Mouse (Mus musculus): ENCODE data around the gene Lmod1.
A peak's percentile ranks its signal among the peaks of the same experiment; 100 is the strongest.
"Not testable (repeated sequence)": the region's sequence is repeated elsewhere in the genome, so short reads cannot be mapped to it uniquely, and the experiment has no call there.

The Lmod1 gene

DNA sequence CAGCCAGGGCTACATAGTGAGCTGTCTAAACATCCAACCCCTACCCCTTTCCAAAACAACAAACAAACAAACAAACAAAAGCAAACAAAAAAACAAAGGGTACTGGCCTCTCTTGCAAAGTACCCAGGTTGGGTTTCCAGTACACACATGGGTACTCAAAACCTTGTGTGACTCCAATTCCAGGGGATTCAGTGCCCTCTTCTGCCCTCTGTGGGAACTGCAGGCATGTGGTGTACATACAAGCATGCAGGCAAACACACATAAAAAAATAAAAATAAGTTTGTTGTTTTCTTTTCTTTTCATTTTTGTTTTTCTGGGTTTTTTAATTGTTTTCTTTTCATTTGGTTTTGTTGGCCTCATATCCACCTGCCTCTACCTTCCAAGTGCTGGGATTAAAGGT is 37.5 kb downstream of the Lmod1 start:
- no peak for DNase-seq (ENCODE audit: low spot score in 2 of 2)

DNA sequence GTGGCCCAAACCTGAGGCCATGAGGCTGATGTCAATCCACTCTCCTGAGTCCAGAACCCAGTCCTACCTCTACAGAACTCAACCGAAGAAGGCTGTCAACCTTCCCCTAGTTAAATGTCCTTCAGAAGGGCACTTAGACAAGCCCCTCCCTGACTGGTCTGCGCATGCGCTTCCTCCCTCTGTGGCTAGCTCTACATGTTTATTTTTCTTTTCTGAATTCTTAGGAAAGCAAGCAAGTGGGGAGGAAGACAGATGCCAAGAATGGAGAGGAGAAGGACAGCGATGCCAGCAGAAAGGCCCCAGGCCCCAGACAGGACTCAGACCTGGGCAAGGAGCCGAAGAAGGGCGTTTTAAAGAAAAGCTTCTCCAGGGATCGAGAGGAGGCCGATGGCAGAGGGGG is 38.8 kb downstream of the Lmod1 start:
- DNase-seq (ENCODE audit: low spot score in 2 of 2), result no peak

DNA sequence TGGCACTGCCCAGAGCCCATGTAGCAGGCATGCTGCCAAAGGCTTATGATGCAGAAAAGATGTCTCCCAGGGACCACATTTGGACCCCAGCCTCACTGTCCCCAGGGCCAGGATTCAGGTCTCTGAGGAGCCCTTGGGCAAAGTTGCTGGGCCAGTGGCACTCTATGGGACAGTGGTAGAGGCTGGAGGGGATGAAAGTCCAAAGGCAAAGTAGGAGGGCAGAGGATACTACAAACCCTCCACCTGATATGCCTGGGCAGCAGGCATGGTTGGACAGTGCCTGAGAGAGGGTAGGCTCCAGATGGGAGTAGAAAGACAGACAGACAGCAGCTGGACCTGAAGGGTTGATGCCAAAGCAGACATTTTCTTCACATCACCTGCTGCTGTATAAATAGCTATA is 41.8 kb downstream of the Lmod1 start:
- no peak for DNase-seq (ENCODE audit: low spot score in 2 of 2)

DNA sequence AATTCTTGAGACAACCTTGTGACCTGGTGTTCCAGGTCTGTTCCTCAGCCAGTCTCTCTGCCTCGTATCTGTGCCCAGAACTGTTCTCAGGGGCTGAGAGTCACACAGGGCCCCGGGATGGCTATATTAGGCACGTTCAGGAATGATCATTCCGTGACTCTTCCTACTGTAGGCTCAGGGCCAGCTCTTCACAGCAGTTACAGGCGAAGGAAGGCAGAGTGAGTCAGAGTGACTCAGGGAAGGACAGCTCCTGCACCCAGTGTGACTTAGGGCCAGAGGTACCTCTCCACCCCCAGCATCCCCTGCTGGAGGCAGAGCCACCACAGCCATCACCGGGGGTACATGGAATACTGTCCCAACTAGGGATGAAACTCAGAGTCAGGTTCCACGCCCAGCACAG is 42.4 kb downstream of the Lmod1 start:
- no peak for DNase-seq (ENCODE audit: low spot score in 2 of 2)

DNA sequence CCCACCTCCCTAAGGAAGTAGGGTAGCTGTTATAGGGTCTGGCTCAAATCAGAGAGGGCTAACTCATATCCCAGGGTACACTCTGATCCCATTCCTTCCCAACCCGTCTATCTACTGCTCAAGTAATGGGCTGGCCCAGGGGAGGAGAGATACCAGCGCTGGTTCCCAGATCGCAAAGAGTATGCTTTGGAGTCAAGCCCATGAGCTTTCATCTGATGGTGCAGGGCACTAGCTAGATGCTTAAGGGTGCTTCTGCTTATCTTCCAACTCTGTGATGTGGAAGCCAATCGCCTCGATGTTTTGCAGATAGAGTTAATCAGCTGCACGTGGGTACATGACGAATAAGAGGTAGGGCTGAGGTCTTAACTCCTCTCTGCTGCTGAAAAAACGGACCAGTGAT is 43.0 kb downstream of the Lmod1 start:
- DNase-seq (ENCODE audit: low spot score in 2 of 2), result no peak

DNA sequence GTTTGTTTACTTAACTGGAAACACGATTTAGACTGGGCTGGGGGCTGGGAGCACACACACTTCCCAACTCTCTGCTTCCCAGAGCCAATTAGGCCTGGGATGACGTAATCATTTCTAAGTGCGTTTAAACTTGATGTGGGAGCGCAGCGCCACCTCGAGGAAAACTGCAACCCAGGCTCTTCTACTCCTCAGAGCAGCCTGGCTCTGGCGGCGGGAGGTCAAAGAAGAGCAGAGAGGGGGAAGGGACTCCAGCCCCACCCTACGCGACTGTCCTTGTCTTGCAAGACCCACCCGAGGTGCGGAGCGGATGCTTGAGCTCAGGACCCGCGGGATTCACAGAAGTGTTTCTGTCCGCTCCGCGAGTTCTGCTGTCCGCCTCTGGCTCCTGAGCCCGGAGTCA is 43.6 kb downstream of the Lmod1 start:
- peak; percentile 87 to 90 for DNase-seq (ENCODE audit: low spot score in 2 of 2)

DNA sequence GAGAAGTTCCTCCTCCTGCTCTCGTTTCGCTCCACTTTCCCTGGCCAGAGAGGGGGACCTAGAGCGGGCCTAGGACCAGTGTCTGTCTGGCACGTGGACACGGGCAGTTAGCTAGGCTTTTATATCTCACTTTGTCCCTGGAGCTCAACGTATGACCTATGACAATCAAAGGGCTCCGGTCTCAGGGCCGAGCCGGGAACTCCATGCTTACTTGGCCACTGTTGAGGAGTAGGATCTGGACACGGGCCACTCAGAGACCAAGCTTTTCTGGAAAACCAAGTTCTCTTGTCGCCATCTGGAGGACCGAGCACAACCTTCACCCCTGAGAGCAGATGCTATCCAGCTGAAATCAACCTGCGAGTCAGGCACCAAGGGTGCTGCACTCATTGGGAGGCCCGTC is 44.4 kb downstream of the Lmod1 start:
- no peak for DNase-seq (ENCODE audit: low spot score in 2 of 2)

DNA sequence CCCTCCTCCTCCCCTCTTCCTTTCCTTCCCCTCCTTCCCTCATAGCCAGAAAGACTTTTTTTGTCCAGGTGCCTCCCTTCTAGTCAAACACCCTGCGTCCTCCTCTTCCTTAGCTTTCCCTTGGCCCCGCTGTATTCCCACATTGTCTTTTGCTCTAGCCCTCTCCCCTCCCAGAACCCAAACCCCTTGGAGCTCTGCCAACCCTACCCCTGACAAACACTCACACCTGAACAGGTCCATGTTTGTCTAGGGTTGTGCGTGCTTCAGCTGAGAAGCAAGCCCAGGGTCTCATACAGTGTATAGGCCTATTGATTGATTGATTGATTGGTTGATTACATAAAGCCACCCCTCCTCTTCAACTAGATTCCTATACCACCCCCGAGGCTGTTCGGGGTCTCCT is 44.8 kb downstream of the Lmod1 start:
- DNase-seq (ENCODE audit: low spot score in 2 of 2), result no peak

DNA sequence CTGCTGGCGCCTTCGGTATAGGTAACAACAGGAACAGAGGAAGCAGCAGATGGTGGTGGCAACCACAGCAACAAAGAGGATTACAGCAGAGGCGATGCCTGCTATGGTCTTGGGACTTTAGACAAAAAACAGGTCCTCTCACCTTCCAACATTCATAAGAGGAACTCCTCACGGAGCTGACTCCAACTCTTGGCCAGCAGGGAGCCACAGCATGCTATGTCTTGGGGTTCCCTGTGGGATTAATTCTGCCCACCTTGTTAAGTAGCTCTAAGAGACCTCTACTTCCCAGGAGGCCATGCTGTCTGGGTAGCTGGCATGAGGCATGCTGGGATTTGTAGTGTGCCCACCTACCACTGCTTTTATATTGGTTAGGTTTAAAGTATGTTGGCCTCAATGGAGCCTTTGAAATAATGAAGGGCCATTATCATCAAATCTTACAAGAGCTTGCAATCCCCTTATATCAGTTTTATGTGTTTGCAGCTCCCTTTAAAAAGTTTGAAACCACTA is 48.6 kb downstream of the Lmod1 start:
- no peak for DNase-seq (ENCODE audit: low spot score in 2 of 2)

DNA sequence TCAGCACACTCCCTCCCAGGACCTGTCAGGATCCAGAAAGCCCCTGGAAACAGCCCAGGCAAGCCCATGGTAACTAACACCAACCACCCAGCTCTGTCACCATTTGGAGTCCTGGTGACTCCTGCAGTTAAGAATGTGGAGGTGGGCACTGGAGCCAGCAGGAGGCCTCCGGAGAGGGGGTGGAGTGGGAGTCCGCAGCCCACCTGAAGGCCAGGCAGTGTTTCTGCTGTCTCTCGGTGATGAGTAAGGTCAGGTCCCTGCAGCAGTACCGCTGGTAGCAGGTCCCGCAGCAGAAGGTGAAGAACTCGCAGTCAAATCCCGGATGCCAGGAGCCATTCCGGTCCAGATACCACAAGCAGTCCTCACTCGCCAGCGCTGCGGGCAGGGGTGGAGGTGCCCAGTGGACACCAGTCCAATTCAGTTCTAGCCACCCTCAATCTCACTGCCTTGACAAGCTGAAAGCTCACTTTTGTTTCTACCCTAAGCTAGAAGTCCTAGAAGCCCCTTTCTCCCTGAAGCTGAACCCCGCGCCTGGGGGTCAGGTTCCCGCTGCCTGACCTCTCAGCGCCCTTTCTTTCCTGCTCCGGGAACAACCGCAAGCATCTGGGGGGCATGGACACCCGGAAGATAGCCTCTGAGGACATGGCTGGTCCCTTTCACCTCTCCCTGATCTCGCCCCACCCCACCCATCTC is 49.7 kb downstream of the Lmod1 start:
- no peak for DNase-seq (ENCODE audit: low spot score in 2 of 2)

DNA sequence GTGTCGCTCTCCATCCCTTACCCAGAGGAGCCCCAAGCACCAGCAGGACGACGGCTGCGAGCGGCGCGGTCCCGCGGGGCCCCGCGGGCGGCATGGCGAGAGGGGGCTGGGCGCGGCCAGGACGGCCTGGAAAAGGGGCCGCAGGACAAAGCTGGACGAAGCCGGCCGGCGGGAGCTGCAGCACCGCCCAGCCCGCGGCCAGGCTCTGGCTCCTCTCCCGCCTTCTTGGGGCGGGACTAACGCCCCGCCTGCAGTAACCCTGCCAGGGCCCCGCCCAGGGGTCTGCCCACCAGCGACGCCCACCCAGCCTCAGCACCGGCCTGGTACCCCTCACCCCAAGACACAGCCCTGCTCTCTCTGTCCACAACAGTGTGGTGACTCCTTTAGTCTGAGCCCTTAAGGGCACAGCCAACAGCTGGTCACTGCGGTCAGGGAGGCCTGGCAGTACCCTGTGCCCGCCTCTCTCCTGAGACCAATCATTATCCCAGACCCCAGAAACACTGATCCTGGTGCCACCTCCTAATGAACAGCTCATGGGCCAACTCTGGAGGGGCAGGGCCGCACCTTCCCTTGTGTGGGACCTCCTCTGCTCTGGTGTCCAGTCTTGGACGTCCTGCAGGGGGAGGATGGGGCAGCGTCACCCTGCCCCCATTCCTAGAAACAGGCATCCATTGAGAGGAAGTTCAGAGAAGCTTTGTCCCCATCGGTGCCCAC is 50.4 kb downstream of the Lmod1 start, which contains the start of gene Shisa4:
Shisa4 (minus strand) TSS at position 370 of the 714 bp plus-strand sequence.
- peak; percentile 69 to 77 for DNase-seq (ENCODE audit: low spot score in 2 of 2)

DNA sequence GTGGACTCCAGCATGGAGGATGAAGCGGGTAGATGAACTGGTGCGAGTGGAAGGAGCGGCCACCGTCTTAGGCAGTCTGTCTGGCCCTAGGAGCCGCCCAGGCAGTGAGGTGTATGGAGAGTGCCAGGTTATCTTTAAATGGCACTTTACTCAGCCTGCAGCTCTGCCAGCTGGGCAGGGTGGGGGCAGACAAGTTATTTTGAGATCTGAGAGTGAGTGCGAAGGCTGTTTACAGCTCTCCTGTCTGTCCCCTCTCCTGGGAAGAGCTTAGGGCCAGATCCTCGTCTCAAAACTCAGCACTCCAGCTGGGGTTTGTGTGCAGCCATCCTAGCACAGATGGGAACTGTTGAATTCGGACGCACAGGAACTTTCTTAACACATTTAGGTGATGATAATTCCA is 54.0 kb downstream of the Lmod1 start:
- DNase-seq (ENCODE audit: low spot score in 2 of 2), result peak in 1 of 2 experiments; percentile 71

DNA sequence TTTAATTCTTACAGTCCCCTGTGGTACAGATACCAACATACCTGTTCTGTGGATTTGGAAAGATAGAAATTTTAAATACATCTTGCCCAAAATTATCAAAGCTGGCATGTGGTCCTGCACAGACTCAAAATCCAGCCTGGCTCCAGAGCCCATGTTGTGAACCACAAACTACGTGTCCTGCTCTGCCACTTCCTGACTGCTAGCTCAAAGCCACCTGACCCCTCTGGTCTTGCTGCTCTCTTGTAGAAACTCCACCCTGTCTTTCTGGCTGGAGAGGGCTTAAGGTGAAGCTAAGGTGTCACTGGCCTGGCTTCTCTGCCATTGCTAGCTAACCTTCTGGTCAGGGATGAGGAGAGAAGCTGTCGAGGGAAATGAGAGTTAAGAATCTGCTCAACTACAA is 54.4 kb downstream of the Lmod1 start:
- DNase-seq (ENCODE audit: low spot score in 2 of 2), result no peak

DNA sequence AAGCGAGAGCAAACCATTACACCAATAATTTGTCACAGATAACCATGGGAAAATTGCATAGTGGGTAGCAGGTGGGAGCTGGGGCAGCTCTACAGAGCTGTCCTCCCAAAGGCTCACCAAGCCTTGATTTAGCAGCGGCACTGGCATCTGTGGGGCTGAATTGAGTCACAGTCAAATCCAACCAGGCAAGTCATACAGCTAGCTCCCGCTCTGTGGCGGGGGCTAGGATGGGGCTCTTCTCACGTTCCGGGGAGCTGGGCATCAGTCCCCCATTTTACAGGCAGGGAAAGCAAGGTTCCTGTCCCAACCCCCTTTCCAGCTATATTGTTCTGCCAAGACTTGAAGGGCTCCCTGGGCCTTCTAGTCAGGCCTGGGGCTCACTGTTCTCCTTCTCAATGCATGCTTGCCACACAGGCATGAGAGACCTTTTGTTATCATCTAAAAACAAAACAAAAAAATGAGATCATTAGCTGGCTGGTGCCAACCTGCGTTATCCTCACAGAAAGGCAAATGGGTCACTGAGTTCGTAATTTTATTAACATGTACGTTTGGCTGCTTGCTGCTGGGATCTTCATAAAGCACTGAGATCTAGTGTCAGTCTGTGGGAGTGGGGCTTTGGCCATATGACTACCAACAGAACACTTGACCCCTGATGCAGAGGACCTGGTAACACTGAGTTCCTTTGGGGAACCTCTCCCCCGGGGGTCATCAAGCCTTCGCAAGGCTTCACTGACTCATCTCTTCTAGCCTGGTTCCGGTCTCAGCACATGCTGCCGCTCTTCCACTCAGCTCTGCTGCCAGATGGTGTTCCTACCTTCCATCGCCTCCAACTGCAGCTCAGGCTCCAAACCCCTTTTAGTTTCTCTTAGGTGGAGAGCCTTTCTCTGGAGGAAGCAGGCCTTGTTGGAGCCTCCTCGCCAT is 55.7 kb downstream of the Lmod1 start:
- DNase-seq (ENCODE audit: low spot score in 2 of 2), result peak in 1 of 2 experiments; percentile 78

DNA sequence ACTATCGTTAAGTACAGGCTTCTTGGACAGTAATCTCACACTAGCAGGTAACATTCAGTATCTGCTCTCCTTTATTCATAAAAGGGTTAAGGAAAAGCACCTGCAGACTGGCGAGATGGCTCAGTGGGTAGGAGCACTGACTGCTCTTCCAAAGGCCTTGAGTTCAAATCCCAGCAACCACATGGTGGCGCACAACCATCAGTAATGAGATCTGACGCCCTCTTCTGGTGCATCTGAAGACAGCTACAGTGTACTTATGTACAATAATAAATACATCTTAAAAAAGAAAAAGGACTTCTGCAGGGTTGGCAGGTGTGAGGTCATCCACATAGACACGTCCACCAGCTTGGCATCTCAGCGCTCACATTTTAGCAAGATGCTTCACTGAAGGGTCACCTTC is 57.0 kb downstream of the Lmod1 start:
- not testable (repeated sequence) for DNase-seq (ENCODE audit: low spot score in 2 of 2)

DNA sequence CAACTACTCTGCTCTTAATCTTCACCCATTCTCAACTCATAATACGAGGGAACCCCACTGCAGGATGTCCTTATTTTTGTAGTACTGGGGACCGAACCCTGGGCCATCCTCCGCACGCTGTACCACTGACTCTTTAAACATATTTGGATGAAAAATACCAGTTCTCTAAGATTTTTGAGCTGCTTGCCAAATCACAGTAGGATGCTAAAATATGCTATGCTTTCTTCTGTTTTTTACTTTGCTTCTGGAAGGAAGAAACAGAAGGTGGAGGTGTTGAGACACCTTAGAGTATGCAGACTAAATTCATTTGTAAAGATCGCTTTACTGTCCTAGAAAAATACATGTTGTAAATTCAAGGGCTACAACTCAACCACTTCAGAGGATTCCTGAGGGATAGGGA is 59.6 kb downstream of the Lmod1 start:
- DNase-seq (ENCODE audit: low spot score in 2 of 2), result no peak

DNA sequence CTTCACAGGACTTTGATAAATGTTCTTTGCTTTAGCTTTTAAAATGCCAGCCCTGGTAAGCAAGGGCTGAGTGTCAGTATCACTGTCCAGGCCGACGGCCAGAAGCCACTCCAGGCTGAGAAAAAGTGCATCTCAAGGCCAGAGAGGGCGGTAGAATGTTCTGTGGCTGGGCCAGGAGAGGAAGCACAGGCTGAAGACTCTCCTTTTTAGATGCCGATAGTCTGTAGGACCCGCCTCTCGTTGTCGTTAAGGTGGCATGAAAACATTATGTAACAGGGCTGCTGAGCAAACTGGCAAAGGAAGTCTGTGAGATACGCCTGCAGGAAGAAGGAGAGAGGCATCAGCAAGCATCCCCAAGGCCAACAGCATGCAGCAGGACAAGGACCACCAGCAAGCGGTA is 60.6 kb downstream of the Lmod1 start:
- peak in 1 of 2 experiments; percentile 65 for DNase-seq (ENCODE audit: low spot score in 2 of 2)

DNA sequence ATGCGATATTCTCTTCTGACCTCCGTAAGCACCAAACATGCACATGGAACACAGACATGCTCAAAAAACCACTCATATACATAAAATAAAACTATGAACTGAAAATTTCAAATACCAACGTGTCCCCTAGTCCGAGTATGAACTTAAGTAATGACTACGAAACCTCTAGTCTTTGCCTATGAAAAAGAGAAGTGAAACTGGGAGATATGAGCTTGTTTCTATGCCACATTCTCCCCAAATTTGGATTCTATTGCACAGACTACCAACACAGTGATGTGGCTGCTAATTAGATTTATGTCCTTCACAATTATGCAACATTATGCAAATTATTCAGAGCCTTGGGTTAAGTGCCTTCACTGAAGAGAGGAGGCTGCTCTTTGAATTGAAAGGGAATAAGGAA is 74.9 kb downstream of the Lmod1 start:
- DNase-seq (ENCODE audit: low spot score in 2 of 2), result no peak

DNA sequence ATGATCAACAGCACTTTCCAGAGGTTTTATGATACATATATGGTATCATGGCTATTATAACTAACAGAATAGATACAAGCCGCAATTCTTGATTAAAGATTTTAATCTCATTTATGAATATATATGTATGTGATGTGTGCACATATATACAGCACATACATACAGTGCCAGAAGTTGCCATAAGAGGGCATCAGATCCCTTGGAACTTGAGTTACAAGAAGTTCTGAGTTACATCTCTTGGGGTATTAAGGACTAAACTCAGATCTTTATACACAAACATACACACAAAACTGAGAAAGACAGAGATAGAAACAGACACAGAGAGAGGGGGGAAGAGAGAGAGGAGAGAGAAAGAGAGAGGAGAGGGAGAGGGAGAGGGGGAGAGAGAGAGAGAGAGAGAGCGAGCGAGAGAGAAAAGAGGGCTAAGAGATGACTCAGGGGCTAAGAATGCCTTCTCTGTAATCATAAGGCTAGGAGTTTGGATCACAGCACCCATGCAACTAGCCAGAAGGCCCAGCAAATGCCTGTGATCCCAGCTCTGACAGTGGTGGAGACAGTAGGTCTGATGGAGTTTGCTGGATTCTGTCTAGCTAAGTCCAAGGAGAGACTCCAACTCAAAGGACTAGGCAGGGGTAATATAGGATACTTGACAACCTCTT is 77.0 kb downstream of the Lmod1 start:
- DNase-seq (ENCODE audit: low spot score in 2 of 2), result no peak

DNA sequence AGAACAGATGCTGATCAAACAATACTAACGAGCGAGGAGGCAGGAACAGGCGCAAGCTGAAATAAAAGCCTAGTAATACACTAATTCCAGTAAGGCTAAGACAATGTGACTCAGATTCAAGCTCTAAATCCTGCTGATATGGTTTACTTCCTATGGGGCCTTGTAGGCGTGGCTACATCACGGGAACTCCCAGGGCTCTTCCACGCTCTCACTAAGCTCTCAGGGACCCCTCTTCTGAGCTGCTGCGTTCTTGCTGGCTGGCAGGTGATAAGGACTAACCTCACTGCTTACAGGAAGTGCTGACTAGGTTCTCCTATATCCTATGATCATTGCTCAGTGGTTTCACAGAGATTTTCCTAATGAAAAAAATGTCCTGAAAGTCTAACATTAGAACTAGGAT is 80.7 kb downstream of the Lmod1 start:
- no peak for DNase-seq (ENCODE audit: low spot score in 2 of 2)

DNA sequence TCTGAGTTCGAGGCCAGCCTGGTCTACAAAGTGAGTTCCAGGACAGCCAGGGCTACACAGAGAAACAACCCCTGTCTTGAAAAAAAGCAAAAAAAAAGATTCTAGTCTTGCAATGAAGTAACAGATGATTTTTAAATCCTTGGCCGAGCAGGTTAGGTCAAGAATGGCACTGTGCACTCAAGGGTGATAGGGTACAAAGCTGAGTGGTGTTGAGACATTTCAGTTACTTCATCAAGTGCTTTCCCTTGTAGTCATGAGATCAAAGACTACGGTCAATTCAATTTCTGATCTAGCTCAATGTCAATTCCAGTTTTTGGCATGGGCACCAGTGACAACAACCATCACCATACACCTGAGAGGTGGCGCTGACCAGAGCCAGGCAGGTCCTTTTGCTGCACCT is 84.4 kb downstream of the Lmod1 start:
- no peak for DNase-seq (ENCODE audit: low spot score in 2 of 2)

DNA sequence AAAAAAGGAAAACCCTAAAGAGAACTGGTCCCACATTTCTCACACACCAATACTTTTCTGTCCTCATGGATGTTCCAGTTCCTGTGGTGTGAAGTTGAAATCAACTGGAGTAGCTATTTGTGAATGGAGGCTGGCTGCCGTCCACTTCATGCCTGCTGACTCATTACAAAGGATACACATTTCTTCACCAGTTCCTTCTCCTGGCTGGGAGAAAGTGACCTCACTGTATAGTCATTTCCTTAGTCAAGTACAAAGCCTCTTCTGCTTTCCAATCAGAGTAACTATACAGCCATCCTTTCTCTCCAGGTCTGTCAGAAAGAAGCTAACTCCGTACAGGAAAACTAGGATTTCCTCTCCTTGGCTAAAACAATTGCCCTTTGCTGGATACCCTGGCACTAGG is 86.4 kb downstream of the Lmod1 start:
- peak; percentile 43 to 64 for DNase-seq (ENCODE audit: low spot score in 2 of 2)
